Mouse (Mus musculus): Measurements from ENCODE around the gene Tex14. TPM values are rescaled to one million over a fixed set of nuclear protein-coding genes. Genes with fewer than 3 reads are reported as not detected.

The Tex14 gene
- polyA plus RNA-seq, 1 experiment, result 1.1 TPM

DNA sequence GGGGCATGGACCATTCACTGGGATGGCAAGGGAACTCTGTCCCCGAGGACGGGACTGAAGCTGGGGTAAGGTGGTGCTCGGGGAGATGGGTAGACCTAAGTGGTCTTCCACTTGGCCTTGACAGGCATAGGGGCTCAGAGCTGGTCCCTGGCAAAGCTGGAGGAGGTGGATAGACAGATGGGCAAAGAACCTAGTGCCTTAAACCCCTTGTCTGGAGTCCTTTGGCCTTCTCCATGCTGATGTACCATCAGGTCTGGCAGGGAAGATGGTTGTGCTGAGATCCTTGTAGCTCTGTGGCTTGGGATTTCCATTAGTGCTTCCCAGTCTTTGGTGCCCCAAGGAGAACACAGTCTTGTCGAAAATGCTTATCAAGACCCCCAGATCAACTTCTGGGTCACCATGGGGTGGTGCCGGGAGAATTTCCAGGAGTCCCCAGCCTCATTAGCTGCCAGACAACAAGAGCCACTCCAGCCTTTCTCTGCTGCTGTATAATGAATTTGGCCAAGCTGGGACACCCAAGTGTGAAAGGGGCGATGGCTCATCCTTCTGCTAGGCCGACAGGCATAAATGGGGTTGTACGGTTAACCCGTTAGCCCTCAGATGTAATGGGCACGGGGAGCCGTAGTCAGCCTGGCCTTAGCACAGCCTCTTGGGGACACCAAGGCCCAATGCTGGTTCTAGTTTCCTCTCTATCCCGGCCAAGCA is 176.4 kb downstream of the Tex14 start:
- DNase-seq (ENCODE audit: low read depth), result no peak
- TF ChIP-seq CTCF (IDR thresholded peaks at IDR 0.05; ENCODE audit: borderline replicate concordance, extremely low read depth, insufficient read depth, insufficient read length), result no peak
- TF ChIP-seq POLR2A (IDR thresholded peaks at IDR 0.05; ENCODE audit: borderline replicate concordance, extremely low read depth, insufficient read depth, insufficient read length, poor library complexity, severe bottlenecking), result no peak

DNA sequence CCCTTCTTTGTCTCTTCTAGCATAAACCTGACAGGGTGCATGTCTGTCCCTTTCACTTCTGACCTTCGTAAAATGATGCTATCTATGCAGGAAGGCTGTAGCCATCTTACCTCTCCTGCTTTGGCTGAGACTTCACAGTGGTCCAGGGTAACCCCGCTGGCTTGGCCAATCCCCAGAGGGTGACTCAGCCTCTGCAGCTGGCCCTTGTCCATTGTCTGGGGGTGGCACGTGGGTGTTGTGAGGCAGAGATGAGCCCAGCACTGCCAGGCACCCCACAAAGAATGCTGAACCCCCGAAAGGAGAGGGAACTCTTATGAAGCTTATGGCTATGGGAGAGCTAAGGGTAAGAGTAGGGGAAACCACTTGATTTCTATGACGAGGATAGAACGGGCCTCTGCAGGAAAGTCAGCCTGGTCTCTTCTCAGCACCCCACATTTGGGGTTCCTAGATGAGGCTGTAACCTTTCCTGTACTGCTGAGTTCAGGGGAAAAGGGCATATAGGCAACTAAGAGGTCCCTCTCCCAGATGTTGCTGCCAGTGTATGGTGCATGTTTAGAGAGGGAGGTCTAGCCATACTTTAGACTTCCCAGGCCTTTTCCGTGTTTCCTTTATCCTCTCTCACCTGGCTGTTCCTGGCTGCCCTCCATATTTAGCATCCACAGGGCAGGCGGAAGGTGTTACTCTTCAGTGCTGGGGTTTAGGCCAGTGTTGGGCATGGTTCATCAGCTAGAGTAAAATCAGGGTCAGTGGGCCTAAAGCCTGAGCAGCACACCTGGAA is 177.3 kb downstream of the Tex14 start:
- DNase-seq (ENCODE audit: low read depth), result no peak
- TF ChIP-seq CTCF (IDR thresholded peaks at IDR 0.05; ENCODE audit: borderline replicate concordance, extremely low read depth, insufficient read depth, insufficient read length) (no peak), POLR2A (IDR thresholded peaks at IDR 0.05; ENCODE audit: borderline replicate concordance, extremely low read depth, insufficient read depth, insufficient read length, poor library complexity, severe bottlenecking) (no peak)

DNA sequence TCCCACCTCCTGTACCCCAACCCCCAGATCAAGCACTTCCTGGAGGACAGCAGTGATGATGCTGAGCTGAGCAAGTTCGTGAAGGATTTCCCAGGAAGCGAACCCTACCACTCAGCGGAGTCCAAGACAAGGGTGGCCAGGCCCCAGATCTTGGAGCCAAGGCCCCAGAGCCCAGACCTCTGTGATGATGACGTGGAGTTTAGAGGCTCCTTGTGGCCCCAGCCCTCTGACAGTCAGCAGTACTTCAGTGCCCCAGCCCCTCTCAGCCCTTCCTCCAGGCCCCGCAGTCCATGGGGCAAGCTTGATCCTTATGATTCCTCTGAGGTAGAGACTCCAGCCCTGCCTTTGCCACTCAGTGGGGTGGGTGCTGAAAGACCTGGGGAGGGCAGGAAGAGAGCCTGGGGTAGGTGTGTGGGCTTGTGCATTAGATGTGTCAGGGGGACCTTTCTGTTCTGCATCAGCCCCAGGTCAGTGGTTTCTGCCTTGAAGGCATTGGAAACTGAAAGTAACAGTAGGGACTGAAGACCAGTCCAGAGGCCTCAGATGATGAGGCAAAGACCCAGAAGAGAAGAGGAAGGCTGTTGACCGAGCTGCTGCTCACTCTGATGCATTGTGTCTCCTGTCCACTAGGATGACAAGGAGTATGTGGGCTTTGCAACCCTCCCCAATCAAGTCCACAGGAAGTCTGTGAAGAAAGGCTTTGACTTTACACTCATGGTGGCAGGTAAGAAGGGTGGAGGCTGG is 178.6 kb downstream of the Tex14 start:
- TF ChIP-seq POLR2A (IDR thresholded peaks at IDR 0.05; ENCODE audit: borderline replicate concordance, extremely low read depth, insufficient read depth, insufficient read length, poor library complexity, severe bottlenecking) (no peak), CTCF (IDR thresholded peaks at IDR 0.05; ENCODE audit: borderline replicate concordance, extremely low read depth, insufficient read depth, insufficient read length) (no peak)
- DNase-seq (ENCODE audit: low read depth), result no peak

DNA sequence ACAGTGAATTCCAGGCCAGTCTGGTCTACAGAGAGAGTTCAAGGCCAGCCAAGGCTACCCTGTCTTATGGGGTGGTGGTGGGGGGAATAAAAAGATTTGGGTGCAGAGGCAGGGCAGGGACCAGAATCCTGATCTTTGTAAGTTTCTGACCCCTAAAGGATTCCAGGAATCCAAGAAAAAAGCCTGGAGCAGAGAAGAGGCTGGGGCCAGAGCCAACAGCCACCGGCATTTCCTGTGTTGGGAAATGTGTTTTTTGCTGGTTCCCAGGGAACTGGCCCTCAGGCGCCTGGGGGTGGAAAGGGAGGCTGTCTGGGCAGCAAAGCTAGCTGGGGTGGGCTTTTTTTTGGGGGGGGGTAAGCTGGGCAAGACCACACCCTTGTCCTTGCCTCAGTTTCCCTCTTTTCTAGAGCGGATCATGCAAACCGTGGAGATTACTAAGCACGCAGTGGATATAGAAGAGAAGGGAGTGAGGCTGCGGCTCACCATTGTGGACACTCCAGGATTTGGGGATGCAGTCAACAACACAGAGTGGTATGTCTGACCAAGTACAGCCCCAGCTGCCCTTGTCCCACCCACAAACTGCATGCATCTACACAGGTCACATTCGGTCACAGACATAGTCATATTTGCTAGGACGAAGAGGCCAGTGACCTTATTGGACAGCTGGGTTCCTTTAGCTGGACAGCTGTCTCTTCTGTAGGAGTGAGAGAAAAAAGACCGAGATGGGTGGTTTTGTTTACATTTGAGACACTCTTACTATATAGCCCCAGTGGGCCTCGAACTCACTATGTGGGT is 180.0 kb downstream of the Tex14 start:
- DNase-seq (ENCODE audit: low read depth), result no peak
- TF ChIP-seq CTCF (IDR thresholded peaks at IDR 0.05; ENCODE audit: borderline replicate concordance, extremely low read depth, insufficient read depth, insufficient read length), result no peak
- TF ChIP-seq POLR2A (IDR thresholded peaks at IDR 0.05; ENCODE audit: borderline replicate concordance, extremely low read depth, insufficient read depth, insufficient read length, poor library complexity, severe bottlenecking), result no peak

DNA sequence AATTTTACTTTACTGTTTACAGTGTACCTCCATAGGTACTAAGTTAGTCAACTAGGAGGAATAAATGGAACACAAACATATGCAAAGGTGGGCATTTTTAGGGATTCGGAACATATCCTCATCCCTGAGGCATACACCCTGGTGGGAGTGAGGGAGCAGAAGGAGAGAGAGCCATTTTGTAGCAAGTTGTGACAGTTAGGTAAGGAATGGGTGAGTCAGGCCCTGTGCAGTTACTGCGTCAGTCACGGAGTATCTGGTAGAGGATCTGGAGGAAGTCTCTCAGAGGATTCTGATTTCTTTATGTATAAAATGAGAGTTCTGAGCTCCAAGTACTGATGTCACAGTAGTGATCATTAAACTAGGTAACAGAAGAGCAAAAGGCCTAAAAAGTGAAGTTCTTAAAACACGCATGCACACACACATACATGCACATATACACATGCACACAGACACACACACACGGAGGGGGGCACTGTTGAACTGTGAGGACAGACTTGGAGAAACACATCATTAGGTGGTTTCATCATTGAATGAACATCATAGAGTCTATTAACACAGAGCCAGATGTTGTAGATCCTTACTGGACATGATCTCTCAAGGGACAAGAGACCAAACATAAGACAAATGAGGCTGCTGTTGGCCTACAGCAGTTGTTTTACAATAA is 182.5 kb downstream of the Tex14 start:
- TF ChIP-seq POLR2A (IDR thresholded peaks at IDR 0.05; ENCODE audit: borderline replicate concordance, extremely low read depth, insufficient read depth, insufficient read length, poor library complexity, severe bottlenecking) (no peak), CTCF (IDR thresholded peaks at IDR 0.05; ENCODE audit: borderline replicate concordance, extremely low read depth, insufficient read depth, insufficient read length) (no peak)
- DNase-seq (ENCODE audit: low read depth), result no peak

DNA sequence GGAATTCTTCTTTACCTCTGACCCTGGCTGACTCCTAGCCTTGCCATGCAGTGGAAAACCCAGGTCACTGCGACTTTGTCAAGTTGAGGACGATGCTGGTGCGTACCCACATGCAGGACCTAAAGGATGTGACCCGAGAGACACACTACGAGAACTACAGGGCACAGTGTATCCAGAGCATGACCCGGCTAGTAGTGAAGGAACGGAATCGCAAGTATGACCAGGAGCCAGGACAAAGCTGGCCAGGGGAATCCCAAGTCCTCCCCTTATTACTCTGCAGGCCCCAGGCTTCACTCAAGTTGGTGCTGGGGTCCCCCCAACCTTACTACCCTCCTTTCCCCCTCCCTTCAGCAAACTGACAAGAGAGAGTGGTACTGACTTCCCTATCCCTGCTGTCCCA is 184.7 kb downstream of the Tex14 start:
- DNase-seq (ENCODE audit: low read depth), result no peak
- TF ChIP-seq POLR2A (IDR thresholded peaks at IDR 0.05; ENCODE audit: borderline replicate concordance, extremely low read depth, insufficient read depth, insufficient read length, poor library complexity, severe bottlenecking) (no peak), CTCF (IDR thresholded peaks at IDR 0.05; ENCODE audit: borderline replicate concordance, extremely low read depth, insufficient read depth, insufficient read length) (no peak)

DNA sequence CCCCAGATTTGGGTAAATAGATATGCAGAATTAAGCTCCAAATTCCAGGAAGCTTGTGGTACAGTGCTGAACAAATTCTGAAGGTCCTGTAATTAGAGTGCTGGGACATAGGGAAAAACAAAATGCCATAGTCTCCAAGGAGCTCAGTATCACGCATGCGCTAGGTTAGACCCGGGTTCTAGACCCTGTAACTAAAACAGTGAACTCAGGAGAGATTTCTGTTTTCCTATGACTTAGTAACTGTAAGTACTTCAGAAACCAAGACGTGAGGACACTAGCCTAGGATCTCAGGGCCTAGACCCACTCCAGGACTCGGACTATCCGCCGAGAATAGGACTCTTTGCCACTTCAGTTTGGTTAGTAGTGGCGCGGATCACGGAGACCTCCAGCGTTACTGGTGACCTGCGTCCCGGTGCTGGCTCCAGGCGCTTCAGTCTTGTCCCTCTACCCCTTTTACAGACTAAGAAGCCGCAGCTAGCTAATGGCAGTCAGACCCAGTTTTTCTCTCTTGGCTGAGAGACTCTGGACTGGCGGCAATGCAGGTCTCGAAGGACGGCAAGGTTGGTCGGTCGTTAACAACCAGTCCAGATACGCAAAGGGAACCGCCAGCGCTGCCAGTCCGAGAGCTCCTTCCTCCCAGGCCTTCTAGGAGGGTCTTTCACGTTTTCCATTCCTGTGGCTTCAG is 186.1 kb downstream of the Tex14 start:
- TF ChIP-seq POLR2A (IDR thresholded peaks at IDR 0.05; ENCODE audit: borderline replicate concordance, extremely low read depth, insufficient read depth, insufficient read length, poor library complexity, severe bottlenecking), result no peak
- TF ChIP-seq CTCF (IDR thresholded peaks at IDR 0.05; ENCODE audit: borderline replicate concordance, extremely low read depth, insufficient read depth, insufficient read length), result no peak

DNA sequence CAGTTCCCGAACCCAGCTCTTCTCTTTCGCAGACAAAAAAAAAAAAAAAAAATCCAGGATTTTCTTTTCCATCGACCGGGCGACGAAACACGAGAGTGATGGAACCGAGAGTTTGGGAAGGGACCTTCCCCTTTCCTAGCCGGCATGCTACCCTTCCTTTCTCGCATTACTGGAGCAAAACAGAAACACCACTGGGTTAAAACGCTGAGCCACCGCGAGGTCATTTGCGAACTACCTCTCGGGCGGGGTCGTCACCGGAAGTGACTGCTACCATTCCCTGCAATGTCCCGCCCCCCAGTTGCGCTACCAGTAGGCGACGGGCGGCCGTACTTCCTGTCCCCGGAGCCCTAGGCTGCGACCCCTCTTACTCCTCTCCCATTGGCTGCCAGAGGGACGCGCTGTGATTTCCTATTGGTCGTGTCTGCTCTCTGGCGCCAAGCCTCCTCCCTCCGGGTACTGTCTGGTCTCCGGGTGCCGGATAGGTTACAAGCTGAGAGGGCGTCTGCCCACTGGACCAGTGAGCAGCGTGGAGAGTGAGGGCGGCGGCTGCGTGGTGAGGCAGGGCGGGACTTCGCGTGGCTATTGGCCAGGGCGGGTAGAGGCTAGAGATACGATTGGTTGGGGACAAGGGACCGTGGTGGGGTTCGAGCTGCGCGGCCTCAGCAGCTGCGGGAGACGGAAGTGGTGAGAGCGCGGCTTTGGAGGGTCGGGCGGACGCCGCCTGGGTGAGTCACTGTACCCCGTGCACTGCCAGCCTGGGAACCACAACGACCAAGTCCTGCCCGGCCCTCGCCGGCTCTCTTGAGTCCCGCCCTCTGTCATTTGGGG is 186.9 kb downstream of the Tex14 start, which contains the start of gene Mtmr4:
Gene Mtmr4, plus strand, starts transcription at position 637 of the 828 bp plus-strand sequence.
- peak; percentile 100 for DNase-seq (ENCODE audit: low read depth)
- TF ChIP-seq CTCF (IDR thresholded peaks at IDR 0.05; ENCODE audit: borderline replicate concordance, extremely low read depth, insufficient read depth, insufficient read length), result no peak
- peak; percentile 66; the same call in 1 of the 2 replicates for TF ChIP-seq POLR2A (IDR thresholded peaks at IDR 0.05; ENCODE audit: borderline replicate concordance, extremely low read depth, insufficient read depth, insufficient read length, poor library complexity, severe bottlenecking)

More for the DNA sequence above, 186.1 kb downstream of the Tex14 start:
- DNase-seq (ENCODE audit: low read depth), result no peak

DNA sequence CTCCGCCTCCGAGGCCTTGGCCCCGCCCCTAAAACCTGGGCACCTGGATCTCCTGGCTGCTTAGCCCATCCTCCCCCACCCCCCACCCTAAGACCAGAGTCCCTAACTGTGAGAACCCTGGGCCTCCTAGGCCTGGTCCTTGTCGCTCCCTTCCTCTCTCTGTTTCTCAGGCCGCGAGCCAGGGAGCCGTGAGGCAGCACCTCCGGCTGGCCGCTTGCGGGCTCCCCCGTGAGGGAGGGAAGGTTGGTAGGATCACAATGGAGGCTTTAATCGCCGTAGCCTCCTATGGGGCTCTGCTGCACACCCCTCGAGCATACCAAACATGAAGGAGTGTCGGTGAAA is 187.5 kb downstream of the Tex14 start:
- DNase-seq (ENCODE audit: low read depth), result no peak
- no peak for TF ChIP-seq POLR2A (IDR thresholded peaks at IDR 0.05; ENCODE audit: borderline replicate concordance, extremely low read depth, insufficient read depth, insufficient read length, poor library complexity, severe bottlenecking)
- peak; percentile 8; the same call in 1 of the 2 replicates for TF ChIP-seq CTCF (IDR thresholded peaks at IDR 0.05; ENCODE audit: borderline replicate concordance, extremely low read depth, insufficient read depth, insufficient read length)
